Mouse (Mus musculus) induced T-regulatory cell, adult 2 months (primary cell): ENCODE results near the gene Zbtb44.
A peak's percentile ranks its signal among the peaks of the same experiment; 100 is the strongest.

Experiments used
- DNase-seq: peaks from one replicate; pipeline ENCODE4 v3.0.0-alpha.2; 2012; ENCODE audit warnings: low read depth

The Zbtb44 gene

GRCm38 (mm10) chr9:31070706-31071105 lies 40.3 kb downstream of the Zbtb44 start:
- DNase-seq = no peak

DNA sequence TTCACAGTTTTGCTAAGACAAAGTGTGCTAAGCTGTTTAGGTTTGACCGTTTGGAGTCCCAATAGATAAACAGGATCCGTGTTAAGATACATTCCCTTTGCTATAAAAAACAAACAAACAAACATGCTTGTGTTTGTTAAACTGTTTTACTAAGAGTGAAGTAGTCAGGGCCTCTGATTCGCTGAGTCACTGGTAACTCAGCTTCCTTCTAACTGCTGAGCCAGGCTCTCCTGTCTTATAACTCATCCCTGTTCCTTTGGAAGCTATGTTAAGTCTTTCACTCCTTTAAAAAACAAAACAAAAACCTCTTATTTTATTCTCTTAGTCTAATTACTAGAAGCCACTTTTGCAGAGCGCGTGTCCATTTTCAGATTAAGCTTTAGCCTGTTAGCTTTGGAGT lies 41.8 kb downstream of the Zbtb44 start:
- DNase-seq = no peak

DNA sequence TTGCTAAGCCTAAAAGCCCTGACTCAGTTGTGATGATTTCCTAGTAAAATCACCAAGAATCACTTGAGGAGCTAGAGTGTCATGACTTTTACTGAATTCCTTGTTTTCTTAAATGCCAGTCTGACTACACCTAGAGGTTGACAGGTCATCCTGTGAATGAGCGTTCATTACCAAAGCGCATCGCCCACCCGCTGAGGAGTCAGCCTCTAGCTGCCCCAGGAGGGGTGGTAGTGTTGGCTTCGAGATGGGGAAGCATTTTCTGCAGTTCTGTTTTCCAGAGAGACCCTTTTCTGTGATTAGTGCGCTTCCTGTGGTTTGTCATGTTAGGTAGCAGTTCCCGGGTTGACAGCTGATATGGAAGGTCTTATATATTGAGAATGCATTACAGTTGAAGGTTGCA lies 43.4 kb downstream of the Zbtb44 start:
- DNase-seq = no peak

- DNase-seq = no peak
Observed at GRCm38 (mm10) chr9:31074836-31075235, 44.4 kb downstream of the Zbtb44 start.

DNA sequence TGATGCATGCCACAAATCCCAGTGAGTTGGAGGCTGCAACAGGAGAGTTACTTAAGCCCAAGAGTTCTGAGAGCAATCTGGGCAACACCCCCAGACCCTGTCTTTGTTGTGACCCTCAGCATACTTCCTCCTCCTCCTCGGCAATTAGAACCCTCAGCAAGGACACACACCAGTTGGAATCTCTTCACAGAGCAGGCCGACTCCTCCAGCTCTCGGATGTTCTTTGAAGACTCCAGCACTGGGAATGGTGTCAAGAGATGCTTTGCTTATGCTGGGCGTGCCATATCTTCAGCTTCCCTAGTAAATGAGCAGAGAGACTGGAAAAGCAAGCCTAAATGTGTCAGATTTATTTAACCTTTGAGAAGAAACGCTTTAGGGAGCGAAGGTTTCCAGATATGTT lies 50.3 kb downstream of the Zbtb44 start:
- no peak for DNase-seq

DNA sequence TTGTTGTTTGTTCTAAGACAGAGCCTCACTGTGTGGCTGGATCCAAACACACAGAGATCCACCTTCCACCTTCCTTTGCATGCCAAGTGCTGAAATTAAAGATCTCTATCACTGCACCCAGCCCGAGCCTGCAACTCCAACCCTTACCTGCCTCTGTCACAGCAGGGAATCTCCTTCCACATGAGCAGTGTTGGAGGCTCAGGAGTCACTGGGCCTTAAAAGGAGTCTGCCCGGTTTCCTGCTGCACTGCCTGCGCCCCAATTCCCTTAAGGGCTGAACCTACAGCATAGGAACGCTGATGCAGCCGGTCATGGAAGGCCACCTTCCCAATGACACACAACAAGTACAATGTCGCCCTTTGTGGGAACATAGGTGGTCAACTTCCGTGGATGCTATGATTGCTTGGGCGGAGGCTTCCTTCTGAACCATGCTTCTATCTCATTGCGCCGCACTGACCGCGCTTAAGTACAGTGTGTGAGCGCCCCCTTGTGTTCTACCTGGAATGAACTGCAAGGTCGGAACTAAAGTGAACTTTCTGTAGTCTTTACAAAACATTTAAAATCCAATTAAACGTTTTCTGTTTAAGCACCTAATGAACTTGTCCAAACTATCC lies 51.7 kb downstream of the Zbtb44 start:
- DNase-seq = peak; percentile 82

- no peak for DNase-seq
Observed at GRCm38 (mm10) chr9:31082771-31083170, 52.3 kb downstream of the Zbtb44 start.

GRCm38 (mm10) chr9:31085556-31085955 lies 55.1 kb downstream of the Zbtb44 start:
- DNase-seq = no peak

DNA sequence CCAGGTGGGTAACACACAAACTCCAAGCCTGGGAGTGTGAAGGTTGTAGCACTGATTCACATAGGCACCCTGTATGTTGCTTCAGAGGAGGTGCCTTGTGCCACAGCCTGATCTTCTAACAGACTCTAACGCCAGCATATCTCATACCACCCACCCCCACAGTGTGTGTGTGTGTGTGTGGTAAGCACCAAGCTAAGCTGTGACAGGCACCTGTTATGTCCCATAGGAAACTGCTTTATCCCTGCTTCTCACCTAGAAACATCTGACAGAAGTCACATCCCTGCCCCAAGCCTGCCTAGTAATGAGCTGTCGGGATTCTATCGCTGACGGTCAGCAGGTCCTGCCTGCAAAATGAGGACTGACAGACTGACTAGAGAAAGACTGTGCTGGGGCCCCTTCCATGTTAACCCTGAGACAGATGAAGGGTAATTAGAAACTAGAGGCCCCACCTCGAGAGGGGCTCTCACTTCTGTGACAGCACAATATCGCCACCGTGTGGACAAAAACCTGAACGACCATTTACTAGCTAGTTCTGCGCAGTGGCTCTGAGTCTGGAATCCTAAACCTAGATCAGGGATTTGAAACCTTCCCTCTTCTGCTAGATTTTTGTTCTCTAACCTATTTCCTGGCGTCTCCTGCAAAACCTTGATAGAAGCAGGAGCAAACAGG lies 55.8 kb downstream of the Zbtb44 start:
- DNase-seq = peak; percentile 73

DNA sequence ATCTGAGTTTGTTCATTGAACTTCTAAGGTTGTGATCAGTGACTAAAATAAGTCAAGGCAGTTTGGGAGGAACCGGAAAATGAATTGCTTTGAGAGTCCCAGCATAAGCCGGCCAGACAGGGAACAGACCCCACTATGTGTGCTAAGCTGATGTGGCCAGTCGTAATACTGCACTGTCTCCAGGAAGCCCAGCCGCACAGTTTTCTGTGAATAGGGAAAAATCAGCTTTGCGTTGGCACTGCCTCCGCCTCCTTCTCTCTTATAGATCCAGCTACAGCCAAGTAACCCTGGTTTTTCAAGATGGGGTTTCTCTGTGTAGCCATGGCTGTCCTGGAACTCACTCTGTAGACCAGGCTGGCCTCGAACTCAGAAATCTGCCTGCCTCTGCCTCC lies 56.3 kb downstream of the Zbtb44 start:
- no peak for DNase-seq

DNA sequence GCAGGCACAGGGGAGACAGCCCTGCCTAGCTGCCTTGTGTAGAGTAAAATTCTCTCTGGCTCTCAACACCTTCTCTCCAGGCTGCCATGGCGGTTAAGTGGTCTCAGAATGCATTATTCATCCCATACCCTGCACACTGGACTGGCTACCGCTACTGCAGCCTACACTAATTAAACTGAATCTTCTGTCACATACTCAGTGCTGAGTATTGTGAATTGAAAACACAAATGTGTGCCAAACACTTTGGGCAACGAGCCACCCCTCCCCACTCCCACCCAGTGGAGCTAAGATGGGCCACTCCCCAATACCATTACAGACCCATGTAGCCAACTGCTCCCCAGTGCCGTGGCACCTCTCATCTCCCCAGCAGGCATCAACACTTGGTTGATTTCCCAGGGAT lies 57.0 kb downstream of the Zbtb44 start:
- no peak for DNase-seq

DNA sequence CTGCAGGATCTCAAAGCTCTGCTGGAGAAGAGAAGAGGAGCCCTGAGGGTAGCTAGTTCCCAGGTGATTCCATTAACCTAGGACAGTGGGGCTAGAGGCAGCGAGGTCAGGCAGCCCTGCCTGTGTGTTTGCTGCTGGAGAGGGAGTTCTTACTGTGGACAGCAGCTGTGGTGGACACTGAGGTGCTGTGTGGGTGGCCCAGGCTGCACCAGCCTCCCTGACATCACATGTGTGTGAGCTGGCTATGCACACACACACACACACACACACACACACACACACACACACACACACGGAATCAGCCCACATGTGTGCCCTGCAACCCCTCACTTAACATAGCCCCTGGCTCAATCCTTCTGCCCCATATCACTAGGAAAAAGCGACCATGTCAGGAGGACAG lies 57.7 kb downstream of the Zbtb44 start:
- DNase-seq = no peak

DNA sequence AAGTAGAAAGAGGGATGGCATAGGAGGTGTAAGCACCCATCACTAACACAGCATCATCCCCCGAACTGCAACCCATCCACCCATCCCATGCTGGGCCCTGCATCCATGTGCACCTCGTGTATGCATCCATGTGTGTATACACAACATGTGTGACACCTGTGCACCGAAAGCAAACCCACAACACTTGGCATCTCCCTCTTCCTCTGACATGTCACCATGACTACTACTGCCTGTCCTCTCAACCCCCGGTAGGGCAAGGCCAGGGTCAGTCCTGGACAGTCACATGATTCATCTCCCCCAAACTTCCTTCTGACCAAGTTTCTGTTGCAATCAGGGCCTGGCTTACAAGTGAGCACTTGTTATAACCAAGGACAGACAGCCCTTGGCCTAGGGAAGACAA lies 58.4 kb downstream of the Zbtb44 start:
- no peak for DNase-seq

GRCm38 (mm10) chr9:31089541-31089940 lies 59.1 kb downstream of the Zbtb44 start:
- DNase-seq = no peak

GRCm38 (mm10) chr9:31090081-31091023 lies 59.9 kb downstream of the Zbtb44 start:
- DNase-seq = no peak

GRCm38 (mm10) chr9:31091162-31091581 lies 60.7 kb downstream of the Zbtb44 start:
- DNase-seq = no peak

GRCm38 (mm10) chr9:31092111-31092832 lies 61.8 kb downstream of the Zbtb44 start:
- DNase-seq = no peak

GRCm38 (mm10) chr9:31092833-31093195 lies 62.4 kb downstream of the Zbtb44 start:
- no peak for DNase-seq

DNA sequence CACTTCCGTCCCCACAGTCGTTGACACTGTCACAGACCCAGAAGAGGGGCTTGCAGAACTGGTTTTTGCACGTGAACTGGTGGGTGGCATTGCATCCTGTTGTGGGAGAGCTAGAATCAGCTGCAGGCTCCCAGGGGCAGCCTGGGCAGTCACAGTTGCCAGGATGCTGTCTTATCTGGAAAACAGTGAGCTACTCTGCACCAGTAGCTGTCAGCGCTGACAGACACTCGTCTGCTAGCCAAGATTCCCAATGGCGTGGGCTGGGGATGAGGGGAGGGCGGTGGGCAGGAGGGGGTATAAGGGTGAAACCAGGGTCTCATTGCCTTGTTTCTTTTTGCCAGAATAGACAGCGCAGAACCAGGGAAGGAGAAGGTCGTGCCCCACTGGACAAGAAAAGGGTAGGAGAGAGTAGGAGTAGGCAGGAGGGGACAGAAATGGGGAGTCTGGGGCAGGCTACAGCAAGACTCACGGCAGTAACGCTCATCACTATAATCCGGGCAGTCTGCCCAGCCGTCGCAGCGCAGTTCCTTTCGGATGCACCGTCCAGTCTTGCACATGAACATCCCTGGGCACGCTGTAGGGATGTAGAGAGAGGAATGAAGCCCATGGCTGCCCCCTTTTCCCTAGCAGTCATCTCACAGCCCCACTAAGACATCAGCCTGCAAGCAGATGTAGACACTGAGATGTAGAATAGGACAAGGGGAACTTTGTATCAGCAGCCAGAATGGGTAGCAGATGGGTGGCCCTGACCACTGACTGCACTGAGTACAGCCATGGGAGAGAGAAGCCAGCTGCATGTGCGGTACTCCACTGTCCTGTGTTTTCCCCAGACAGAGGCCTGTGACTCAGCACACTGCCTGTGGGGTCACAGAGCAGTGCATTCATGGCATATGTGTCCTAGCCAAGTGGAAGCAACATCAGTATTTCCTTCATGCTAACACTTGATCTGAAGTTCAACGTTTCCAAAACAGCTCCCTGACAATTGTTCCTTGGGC lies 66.9 kb downstream of the Zbtb44 start:
- no peak for DNase-seq

DNA sequence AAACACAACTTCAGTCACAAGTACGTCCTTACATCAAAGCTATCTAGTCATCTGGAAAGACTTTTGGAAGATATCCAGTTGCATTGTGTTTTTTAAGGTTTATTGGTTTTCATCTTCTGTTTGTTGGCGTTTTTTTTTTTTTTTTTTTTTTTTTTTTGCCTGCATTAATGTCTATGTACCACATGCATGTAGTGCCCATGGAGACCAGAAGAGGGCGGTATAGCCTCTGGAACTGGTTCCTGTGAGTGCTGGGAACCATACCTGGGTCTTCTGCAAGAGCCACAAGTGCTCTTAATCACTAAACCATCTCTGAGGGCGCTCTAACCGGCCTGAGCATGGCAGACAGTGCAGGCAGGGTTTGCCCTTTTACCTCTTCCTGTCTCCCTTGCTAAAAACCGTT lies 67.7 kb downstream of the Zbtb44 start:
- peak; percentile 21 for DNase-seq

DNA sequence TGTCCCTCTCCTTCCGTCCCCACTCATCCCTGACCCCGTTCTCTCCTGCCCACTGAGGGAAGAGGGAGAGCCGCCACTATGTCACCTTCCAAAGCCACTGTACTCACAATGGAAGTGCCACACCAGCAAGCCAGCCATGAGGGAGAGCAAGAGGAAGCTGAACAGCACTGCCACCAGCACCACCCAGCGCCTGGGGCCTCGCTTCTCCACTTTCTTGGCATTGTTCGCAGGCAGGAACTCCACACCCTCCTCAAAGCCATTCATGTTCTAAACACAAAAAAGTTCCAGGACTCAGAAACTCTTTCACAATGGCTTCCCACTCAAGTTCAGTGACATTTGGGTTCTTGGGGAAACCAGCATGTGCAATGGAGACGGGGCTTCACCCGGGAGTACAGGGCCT lies 78.0 kb downstream of the Zbtb44 start:
- DNase-seq = no peak
